9 mouse cellular contexts compared by ENCODE assay signal in the genomic region with DNA sequence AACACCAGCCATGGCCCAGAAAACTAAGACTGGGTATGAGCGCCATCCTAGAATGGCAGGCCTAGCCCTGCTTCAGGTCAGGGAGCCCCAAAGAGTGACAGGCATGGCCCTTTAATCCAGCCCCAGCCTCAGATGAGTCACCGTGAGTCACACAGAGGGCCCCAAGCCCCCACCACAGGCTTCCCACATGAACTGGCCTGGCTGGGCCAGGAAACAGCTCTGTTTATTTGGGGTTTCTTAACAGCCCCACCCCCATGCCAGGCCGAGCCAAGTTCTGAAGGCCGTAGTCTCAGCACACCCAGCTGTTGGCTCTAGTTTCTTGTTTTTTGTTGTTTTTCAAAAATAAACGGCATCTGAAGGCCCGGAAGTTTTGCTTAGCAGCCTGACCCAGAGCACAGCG. TPM values are rescaled to one million over a fixed set of nuclear protein-coding genes. Genes with fewer than 3 reads are reported as not detected.
DNase-seq lines count a peak whose midpoint lies in the region; ATAC-seq lines count a peak whose summit lies in the region.
"Had no signal": no experiment of that assay in that cellular context is flagged by ENCODE, and none has a peak within 500 bp of the region (broad histone marks: within the 10 kb centered on the region; RNA-seq: fewer than 3 reads in every experiment).

No protein-coding gene starts in this region.

- no peaks in the 10 kb centered on the region for H3K36me3 ChIP-seq in hindbrain, embryonic 13.5 days
- H3K36me3 ChIP-seq: neural tube, embryonic 12.5 days had no signal

- no peak overlapping the region for H3K4me2 ChIP-seq in hindbrain, embryonic 13.5 days
- H3K4me2 ChIP-seq: neural tube, embryonic 12.5 days had no signal

- no peak overlapping the region for H3K4me3 ChIP-seq in hindbrain, embryonic 13.5 days
- H3K4me3 ChIP-seq: neural tube, embryonic 12.5 days had no signal

- H3K9ac ChIP-seq in hindbrain, embryonic 13.5 days, result no peak overlapping the region
- H3K9ac ChIP-seq: neural tube, embryonic 12.5 days had no signal

- H3K27ac ChIP-seq in hindbrain, embryonic 13.5 days, result peak overlapping the region; percentile 52; the same call in 1 of the 2 replicates
- H3K27ac ChIP-seq: neural tube, embryonic 12.5 days had no signal

- DNase-seq in thymus, postnatal 0 days (ENCODE audit: low spot score), result peak; percentile 29
- no peak for DNase-seq in thymus, postnatal 10 days (ENCODE audit: low spot score in 2 of 2)
- peak; percentile 48 to 77 for DNase-seq in frontal cortex, postnatal 10 days (ENCODE audit: low spot score in 2 of 2)
- peak; percentile 66 to 67 for DNase-seq in layer of hippocampus, postnatal 10 days (ENCODE audit: low spot score in 2 of 2)
- peak; percentile 59 for DNase-seq in urinary bladder, adult 2 months (ENCODE audit: low spot score)

- 74% methylated on average over 7 of the region's 7 CpGs for WGBS in hindbrain, embryonic 13.5 days

- peaks cover 19% of the 10 kb centered on the region for H3K27me3 ChIP-seq in hindbrain, embryonic 13.5 days

- H3K9me3 ChIP-seq in hindbrain, embryonic 13.5 days, result no peaks in the 10 kb centered on the region
- H3K9me3 ChIP-seq: neural tube, embryonic 12.5 days had no signal

- H3K4me1 ChIP-seq in hindbrain, embryonic 13.5 days (replicated peaks), result peaks cover 34% of the 10 kb centered on the region

- ATAC-seq in hindbrain, embryonic 13.5 days (ENCODE audit: low FRiP score), result no peak
- ATAC-seq in megakaryocyte, adult 5-6 weeks (ENCODE audit: poor library complexity, severe bottlenecking), result peak; percentile 68
- no peak for ATAC-seq in inflammation-experienced regulatory T-cells, adult 6 months

RNA-seq across cellular contexts. Expression of a gene that starts 6.5 kb away (rescaled TPM):
- 8.9 and 10.4 TPM in 2 replicates for polyA plus RNA-seq in thymus, postnatal 0 days (2015; fragmentation: Nextera tagmentation; extraction: Ambion mirVana)
- 12.2 and 12.7 TPM in 2 replicates for polyA plus RNA-seq in hindbrain, embryonic 13.5 days (2015; fragmentation: Nextera tagmentation; extraction: Ambion mirVana)
- 10 to 100 TPM; 15.4 to 18.2 TPM for total RNA-seq in layer of hippocampus, postnatal 10 days (2021)
- total RNA-seq in megakaryocyte, adult 5-6 weeks (2015), result 0.04 TPM in 1 of 2 replicates, not detected in the other
- not detected in 2 replicates for total RNA-seq in megakaryocyte, adult 5-6 weeks (2017)
- polyA plus RNA-seq in urinary bladder, adult 2 months (2012; rRNA removed), result 90.2 and 126 TPM in 2 replicates
- not detected for polyA plus RNA-seq in inflammation-experienced regulatory T-cells, adult 6 months (2017; shearing (Covaris generic))

Comparison
In these comparisons a context has a peak if more than half of its experiments do, and no peak if none do; other contexts are left out.
1. DNase-seq: peak in thymus, postnatal 0 days (single experiment), frontal cortex, postnatal 10 days (2 of 2), layer of hippocampus, postnatal 10 days (2 of 2) and urinary bladder, adult 2 months (single experiment); none in thymus, postnatal 10 days (0 of 2).